Mouse (Mus musculus) kidney, embryonic 14.5 days (tissue): ENCODE measurements around the gene Mmp1b. TPM values are rescaled to one million over a fixed set of nuclear protein-coding genes. Genes with fewer than 3 reads are reported as not detected.

Experiments used
- polyA plus RNA-seq: library from polyadenylated mRNA; unstranded; fragments of >200 nt; fragmentation: Nextera tagmentation; extraction: Ambion mirVana; gene quantifications from 2 replicates; pipeline ENCODE4 v1.2.1, GENCODE M21; 2014

Gene Mmp1b
- polyA plus RNA-seq, 1 experiment from 2014 or later: not detected

Other genes starting within 250 kb of the Mmp1b start
- gene Dync2h1, start 203.6 kb downstream of the Mmp1b start, polyA plus RNA-seq: 23.4 and 32.4 TPM in 2 replicates
- 139 and 157 TPM in 2 replicates for gene Dcun1d5, start 203.5 kb downstream of the Mmp1b start, polyA plus RNA-seq
- 0.26 TPM in 1 of 2 replicates, not detected in the other for gene Mmp13, start 115.5 kb downstream of the Mmp1b start, polyA plus RNA-seq
- gene Mmp12, start 43.7 kb downstream of the Mmp1b start, polyA plus RNA-seq: not detected in 2 replicates
- not detected in 2 replicates for gene Mmp3, start 57.8 kb upstream of the Mmp1b start, polyA plus RNA-seq
- not detected in 2 replicates for gene Mmp10, start 114.3 kb upstream of the Mmp1b start, polyA plus RNA-seq
- 0.16 and 0.17 TPM in 2 replicates for gene Mmp8, start 170.4 kb upstream of the Mmp1b start, polyA plus RNA-seq
- not detected in 2 replicates for gene Mmp27, start 183.3 kb upstream of the Mmp1b start, polyA plus RNA-seq
- gene Mmp20, start 240.2 kb upstream of the Mmp1b start, polyA plus RNA-seq: not detected in 2 replicates